Mouse (Mus musculus) layer of hippocampus, adult 9-11 months (tissue): ENCODE results near the gene Ogfod2.

Experiments
- DNase-seq: peaks from one replicate; pipeline ENCODE4 v3.0.0; 2022

Gene Ogfod2

GRCm38 (mm10) chr5:124111742-124112497 lies at the start of gene Ogfod2:
Ogfod2 (plus strand) TSS chr5:124112297.
- peak; percentile 96 for DNase-seq

DNA sequence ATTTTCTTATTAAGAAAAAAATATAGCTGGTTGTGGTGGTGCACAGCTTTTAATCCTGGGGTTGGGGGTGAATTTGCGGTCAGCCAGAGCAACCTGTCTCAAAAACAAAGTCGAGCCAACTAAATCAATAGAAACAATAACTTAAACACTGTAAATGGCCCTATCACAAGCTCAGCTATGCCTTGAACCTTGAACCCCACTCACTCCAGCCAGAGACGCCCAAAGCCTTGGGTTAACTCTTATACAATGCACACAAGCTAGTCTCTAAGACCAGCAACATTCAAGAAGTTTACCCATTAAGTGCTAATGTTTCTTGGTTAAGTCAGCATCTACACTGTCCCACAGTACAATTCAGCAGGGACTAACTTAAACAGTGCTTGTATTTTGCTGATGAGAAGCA lies 42.4 kb upstream of the Ogfod2 start:
- DNase-seq: no peak

- no peak for DNase-seq
These were observed 38.4 kb upstream of the Ogfod2 start for GRCm38 (mm10) chr5:124073682-124074081.

DNA sequence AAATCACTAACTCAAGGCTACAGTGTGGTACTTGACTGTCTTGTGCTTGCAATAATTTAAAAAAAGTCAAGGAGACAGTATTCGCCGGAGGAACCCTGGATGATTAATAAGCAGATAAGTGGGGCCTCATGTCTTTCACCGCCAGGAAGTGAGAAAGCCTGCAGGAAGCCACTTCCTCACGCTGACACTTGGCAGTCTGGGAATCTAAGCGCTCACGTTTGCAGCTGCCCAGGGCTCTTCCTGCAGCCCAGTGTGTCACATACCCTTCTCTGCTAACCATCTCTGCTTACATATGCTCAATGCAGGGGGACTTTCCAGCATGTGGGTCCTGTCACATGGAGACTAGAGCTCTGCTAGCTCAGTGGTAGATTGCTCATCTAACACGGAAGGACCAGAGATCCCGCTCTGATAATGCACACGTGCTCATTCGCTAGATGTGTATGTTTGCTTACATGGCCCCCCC lies 37.2 kb upstream of the Ogfod2 start:
- DNase-seq: no peak

GRCm38 (mm10) chr5:124075716-124076115 lies 36.4 kb upstream of the Ogfod2 start:
- no peak for DNase-seq

DNA sequence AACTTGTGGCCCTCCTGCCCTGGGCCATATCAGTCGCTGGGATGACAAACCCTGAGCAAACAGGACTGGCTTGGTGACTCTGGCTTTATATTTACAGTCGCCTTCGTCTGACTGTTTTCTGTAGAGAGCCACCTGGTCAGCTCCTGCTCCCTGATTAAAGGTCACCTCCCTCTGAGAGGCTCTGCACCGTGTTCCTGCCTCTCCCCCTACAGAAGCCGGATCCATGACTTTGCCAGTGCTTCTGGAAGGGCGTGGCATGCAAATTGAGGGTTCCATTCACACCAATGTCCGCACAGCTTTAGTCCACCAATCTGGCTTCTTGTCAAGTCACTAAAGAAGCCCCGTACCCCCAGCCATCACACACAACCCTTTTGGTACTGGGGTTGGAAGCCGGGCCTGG lies 35.5 kb upstream of the Ogfod2 start:
- no peak for DNase-seq

DNA sequence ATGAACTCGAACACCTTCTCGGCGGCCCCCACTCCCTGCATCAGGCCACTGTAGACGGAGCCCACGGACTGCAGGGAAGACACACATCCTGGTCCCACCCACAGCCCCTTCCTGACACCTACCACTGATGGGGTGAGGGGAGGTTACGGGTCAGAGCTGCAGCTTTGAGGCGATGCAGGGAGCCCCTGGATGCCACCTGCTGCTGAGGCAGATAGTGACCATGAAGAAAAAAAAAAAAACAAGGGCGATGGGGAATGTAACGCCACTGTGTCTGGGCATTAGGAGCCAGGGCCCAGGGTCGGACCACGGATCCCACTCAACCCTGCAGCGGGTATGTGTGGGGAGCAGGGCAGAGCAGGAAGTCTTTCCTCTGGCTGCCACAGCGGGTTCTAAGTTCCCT lies 34.9 kb upstream of the Ogfod2 start:
- no peak for DNase-seq

GRCm38 (mm10) chr5:124077856-124078460 lies 34.1 kb upstream of the Ogfod2 start:
- no peak for DNase-seq

- peak; percentile 87 for DNase-seq
These were observed 33.2 kb upstream of the Ogfod2 start for GRCm38 (mm10) chr5:124078794-124079416.

GRCm38 (mm10) chr5:124079880-124080279 lies 32.2 kb upstream of the Ogfod2 start:
- no peak for DNase-seq

DNA sequence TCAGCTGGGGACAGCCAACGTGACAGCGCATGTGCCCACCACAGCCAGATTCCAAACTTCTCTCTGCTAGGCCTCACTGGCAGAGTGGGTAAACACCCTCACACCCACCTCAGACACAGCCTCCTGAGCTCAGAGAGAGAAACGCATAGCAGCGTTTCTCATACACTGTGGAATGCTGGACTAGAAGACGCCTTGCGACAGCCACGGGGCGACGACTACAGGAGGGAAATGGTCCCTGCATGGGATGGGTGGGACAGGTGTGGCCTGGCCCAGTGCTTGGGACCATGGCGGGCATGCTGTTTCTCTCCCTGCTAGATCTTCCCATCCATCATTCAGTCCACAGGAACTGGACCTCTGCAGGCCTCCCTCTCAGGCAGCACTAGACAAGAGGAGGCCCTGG lies 29.6 kb upstream of the Ogfod2 start:
- no peak for DNase-seq

DNA sequence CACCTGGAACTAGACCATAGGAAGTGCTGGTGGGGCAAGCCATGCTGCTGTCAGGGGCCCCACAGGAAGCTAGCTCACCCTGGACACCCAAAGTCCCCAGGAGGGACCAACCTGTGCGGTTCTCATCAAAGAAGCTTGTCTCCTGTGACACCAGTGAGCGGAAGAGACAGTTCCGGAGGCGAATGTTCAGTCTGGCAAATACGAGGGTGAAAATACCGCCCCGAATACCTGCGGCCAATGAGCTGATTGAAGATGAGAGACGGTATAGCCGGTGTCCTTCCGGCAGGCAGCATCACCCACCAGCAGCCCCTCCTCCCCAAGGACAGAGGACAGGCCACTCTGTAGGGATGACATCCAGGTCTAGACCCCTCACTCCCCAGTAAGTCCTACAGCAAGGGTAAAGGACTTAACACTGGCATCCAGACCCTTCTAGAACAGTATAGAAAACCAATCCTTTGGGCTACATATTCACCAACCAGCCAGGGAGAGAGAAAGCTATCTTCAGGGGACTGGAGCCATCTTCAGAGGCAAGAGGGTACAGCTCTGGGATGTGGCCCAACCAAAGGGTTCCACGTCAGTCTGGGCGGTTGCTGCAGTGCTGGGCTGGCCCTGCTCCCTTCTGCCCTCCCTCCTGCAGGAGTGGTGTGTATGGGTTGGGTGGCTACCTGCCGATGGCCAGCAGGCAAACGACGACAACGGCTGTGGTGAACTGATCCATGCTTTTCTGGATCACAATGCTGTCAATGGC lies 29.0 kb upstream of the Ogfod2 start:
- no peak for DNase-seq

DNA sequence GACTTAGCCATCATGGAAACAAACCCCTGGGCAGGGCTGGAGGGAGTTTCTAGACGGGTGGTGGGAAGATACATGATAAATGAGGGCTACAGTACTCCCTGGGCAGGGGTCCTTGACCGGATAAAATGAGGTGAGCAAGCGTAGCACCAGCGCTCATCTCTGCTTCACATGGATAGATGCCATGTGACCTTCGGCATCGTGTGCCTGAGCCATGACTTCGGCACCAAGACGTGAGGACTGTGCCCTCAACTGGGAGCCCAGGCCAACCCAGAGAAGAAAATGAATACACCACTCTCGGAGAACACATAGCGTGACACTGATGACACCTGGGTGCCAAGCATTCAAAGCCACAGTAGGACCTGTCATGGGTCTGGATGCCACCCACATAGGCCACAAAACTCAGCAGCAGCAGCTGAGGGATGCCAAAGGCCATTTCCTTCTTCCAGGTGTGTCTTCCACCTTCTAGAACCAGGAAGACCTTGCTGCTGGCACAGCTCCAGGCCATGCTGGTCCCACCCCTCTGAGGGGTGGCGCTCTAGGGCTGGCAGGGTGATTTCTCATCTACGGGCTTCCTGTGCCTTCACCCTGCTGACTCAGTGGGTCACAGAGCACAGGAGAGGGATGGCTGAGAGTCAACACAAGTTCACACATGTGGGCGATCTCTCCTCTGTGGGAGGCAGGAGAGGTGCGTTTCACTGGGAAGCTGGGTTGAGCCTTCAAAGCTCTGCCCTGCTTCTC lies 28.1 kb upstream of the Ogfod2 start:
- DNase-seq: no peak

DNA sequence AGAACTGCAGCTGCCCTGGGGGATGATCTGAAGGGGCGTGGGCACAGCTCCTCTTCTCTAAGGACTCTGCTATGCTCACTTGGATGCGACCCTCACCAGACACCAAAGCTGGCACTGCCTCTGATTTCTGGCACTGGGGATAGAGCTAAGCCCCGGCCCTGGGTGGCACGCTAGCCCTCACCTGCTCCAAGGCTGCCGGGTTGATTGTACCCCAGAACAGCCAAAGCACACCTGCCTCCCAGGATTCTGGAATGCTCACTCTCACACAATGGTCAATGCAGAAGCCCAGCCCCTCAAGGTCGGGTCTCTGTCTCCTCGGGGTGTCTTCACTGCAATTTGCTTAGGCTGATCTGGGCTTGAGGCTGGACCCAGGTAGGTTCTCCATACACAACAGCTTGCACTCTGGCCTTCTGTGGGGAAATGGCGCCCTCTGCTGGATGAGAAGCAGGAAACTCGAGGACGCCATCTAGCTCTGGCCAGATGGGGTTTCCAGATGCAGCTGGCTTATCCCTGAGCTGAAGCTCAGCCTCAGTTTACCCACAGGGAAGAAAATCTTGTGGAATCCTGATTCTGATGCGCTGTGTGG lies 27.4 kb upstream of the Ogfod2 start:
- DNase-seq: peak; percentile 74

DNA sequence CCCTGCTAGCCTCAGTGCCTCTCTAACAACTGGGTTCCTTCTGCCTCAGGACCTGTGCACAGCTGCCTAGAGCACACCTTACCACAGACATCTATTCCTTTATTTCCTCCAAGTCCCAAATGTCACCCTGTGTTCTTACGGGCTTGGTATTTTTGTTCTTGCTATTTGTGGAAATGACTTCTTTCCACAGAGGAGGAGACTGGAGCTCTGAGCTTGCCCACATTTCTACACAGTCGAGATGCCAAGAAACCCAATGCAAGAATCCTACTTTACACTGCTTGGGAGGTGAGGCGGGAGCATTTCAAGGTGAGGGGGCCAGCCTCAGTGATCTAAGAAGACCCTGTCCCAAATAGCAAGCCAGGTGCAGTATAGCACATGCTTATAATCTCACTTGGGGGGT lies 26.6 kb upstream of the Ogfod2 start:
- DNase-seq: no peak

- DNase-seq: no peak
These were observed 25.2 kb upstream of the Ogfod2 start for GRCm38 (mm10) chr5:124086876-124087275.

DNA sequence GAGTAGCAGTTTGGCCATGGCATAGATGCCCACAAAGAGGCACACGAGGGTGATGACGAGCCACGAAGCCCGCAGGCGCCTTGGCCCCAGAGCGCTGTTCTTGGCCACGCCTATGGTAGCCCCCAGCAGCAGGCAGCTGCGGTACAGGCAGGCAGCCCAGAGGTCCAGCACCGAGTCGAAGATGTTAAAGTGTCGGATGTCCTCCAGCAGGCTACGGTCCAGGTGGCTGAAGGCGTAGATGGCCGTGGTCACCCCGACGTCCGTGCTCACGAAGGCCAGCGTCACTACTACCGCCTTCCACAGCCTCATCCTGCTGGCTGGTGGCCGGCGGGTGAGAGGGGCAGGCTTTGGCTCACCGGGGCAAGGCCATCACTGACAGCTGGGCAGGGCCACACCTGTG lies 22.2 kb upstream of the Ogfod2 start:
- DNase-seq: no peak

GRCm38 (mm10) chr5:124091951-124092406 lies 20.1 kb upstream of the Ogfod2 start:
- no peak for DNase-seq

DNA sequence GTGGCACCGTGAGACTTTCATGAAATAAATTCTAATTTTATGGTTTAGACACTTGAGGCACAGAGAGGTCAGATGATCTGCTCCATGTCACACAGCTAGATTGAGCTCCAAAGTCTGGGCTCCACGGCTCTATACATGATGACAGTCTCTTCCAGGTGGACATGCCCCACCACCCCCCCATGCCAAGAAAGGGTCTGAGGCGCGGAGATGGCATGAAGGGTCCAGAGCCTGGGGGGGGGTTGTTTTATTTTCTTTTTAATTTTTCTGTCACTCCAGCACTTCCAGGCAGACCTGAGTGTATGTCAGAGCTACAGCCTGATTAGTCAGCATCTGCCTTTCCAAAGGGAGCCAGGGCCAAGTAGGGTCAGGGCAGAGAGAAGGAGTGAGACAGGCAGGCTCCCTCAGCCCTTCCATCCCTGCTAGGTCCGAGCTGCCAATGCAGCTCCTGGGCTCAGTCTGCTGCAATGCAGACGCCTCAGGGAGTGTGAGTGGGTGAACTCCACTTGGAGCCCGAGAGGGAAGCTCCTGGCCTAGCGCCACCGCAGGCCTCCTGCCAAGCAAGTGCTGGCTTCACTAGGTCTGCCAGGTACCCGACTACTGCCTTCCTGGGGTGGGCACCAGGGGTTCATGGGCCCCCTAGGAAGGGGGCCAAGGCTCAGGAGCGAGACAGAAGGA lies 18.8 kb upstream of the Ogfod2 start:
- peak; percentile 77 for DNase-seq

DNA sequence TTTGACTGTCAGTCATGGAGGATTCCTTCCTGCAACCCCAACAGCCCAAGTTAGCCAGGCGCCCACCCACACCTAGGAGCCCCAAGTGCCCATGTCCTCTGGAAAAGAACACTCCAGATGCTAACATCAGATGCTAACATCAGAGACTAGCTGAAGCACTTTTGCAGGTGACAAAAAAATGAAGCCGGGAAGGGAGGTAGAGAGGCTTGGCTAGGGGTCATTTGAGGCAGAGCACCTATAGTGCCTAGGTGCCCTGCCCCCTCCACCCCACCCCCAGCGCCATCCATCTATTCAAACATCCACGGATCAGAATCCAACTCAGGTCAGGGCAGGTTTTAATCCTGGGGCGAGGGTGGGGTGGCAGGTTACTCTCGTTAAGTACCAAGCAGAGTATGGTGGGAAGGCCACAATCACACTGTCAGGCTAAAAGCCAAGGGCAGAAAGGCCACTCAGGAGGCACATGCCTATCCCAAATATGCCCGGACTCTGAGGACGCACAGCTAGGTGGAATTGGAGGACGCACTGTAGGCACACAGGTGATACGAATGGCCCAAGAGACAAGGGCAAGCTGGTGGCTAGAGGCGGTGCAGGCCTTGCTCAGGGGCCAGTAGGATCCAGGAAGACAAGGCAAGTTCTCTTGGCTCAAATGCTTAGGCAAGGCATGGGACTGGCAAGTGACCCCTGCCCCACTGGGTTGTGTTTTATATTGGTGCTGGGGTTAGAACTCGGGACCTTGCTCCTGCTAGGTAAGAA lies 18.1 kb upstream of the Ogfod2 start:
- DNase-seq: no peak

GRCm38 (mm10) chr5:124095077-124095581 lies 17.0 kb upstream of the Ogfod2 start:
- DNase-seq: no peak
